Mouse (Mus musculus): Measurements from ENCODE around the gene Gtf2i. TPM values are rescaled to one million over a fixed set of nuclear protein-coding genes. Genes with fewer than 3 reads are reported as not detected.
A peak's percentile ranks its signal among the peaks of the same experiment; 100 is the strongest.
"Not testable (repeated sequence)": the region's sequence is repeated elsewhere in the genome, so short reads cannot be mapped to it uniquely, and the experiment has no call there.

The Gtf2i gene
- 230 TPM for polyA plus RNA-seq (2021)

DNA sequence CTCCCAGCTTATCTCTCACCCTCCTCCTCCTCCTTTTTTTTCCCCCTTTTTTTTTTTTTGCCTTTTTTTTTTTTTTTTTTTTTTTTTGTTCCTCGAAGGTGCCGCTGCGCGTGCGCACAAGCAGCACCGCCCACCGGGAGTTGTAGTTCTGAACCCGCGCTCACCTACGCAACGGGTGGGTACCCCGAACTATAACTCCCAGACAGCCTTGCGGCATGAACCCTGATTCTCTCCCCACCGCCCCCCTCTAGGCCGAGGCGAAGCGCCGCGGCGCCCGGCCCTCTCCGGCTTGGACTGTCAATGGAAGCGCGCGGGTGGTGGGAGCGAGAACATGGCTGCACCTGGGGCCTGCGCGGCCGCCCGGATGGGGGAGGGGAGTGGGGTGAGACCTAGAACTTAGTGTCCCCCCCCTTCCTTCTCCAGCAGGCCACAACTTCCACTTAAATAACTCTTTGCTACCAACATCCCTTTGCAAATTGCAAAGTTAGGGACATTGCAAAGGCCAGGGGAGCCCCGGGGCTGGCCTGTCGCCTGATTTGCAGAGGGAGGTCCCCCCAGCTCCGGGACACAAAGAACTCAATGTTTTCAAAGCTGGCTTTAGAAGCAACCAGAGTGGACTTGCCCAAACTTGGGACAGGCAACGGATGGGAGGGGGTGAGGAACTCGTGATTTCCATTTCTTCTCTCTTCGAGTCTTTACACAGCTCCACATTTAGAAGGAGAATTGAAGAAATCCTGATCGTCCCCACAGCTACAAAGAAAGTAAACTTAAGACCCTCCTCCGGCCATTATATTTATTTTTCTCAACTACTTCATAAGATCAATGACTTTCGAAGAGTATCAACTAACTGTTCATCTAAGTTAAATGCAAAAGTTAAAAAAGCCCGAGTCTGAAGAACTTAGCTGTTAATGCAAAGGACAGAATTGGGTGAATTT is at the start of gene Gtf2i:
TSS of gene Gtf2i (minus strand) at position 73 of the 935 bp plus-strand sequence.
- peak; percentile 94 for DNase-seq (ENCODE audit: low read depth, low spot score)
- in situ Hi-C loops (cut with MboI; ENCODE audit: low pct_unique_long_range_greater_than_20kb), result no loop called here
- no peak for TF ChIP-seq CTCF (IDR thresholded peaks at IDR 0.05)
- ATAC-seq, result peak; percentile 67
- POLR2A ChIA-PET, result interaction anchor here (0.6 to 1.3 kb wide), 7 partner anchors 11 to 173 kb away, joined by 3 to 6 read pairs (median 4); no protein-coding TSS in a partner anchor
- CTCF ChIA-PET, result no interaction called here
- no peaks in the 10 kb centered on the region for H3K27me3 ChIP-seq

GRCm38 (mm10) chr5:134359101-134359500 is 44.5 kb upstream of the Gtf2i start:
- H3K27me3 ChIP-seq, result no peaks in the 10 kb centered on the region
- ATAC-seq (no peak), DNase-seq (ENCODE audit: low read depth, low spot score) (no peak)
- no peak for TF ChIP-seq CTCF (IDR thresholded peaks at IDR 0.05)
- ChIA-PET CTCF (interaction anchor here (1.2 to 2.3 kb wide), 2 partner anchors 10 to 15 kb away, joined by 5 read pairs; no protein-coding TSS in a partner anchor), POLR2A (interaction anchor here (0.7 kb wide), 1 partner anchor 88 kb away, joined by 5 read pairs; no protein-coding TSS in a partner anchor)
- in situ Hi-C loops (cut with MboI; ENCODE audit: low pct_unique_long_range_greater_than_20kb), result no loop called here

DNA sequence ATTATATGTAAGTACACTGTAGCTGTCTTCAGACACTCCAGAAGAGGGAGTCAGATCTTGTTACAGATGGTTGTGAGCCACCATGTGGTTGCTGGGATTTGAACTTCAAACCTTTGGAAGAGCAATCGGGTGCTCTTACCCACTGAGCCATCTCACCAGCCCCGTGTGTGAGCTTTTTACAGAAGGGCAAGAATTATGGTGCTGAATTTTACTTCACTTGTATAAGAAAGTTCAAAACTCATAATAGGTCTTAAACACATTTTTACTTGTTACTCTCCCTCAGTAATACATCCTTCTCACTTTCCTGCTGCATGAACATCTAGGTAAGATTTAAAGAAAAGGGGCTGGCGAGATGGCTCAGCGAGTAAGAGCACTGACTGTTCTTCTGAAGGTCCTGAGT is 40.8 kb upstream of the Gtf2i start:
- POLR2A ChIA-PET; CTCF ChIA-PET; H3K27me3 ChIP-seq; DNase-seq (ENCODE audit: low read depth, low spot score); ATAC-seq; in situ Hi-C loops (cut with MboI; ENCODE audit: low pct_unique_long_range_greater_than_20kb): not testable (repeated sequence)

- DNase-seq (ENCODE audit: low read depth, low spot score), result no peak
- no peak for TF ChIP-seq CTCF (IDR thresholded peaks at IDR 0.05)
- ChIA-PET CTCF (no interaction called here), POLR2A (interaction anchor here (0.7 kb wide), 1 partner anchor 176 kb away, joined by 3 read pairs; no protein-coding TSS in a partner anchor)
- no peak for ATAC-seq
- no peaks in the 10 kb centered on the region for H3K27me3 ChIP-seq
- in situ Hi-C loops (cut with MboI; ENCODE audit: low pct_unique_long_range_greater_than_20kb), result no loop called here
Observed at GRCm38 (mm10) chr5:134353117-134353516, 38.6 kb upstream of the Gtf2i start.

DNA sequence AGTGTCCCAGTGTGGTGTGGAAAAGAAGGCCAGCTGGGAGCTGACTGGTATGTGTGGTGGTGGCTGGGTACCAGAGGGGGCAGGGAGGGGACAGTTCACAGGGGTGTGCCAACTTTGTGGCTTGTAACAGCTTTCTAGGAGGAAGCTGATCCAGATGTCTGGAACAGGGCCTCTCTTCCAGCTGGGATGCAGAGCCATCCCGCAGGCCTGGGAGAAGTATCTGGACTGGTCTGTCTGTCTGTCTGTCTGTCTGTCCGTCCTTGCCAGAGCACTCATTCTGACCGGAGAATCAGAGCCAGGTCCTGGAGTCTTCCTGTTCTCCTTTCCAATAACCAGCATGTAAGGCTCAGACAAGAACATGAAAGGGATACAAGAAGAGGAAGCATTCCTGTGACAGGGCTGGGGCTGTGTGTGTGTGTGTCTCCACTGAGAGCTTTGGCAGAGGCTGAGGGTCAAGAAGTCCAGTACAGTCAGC is 38.0 kb upstream of the Gtf2i start:
- POLR2A ChIA-PET, result no interaction called here
- CTCF ChIA-PET, result no interaction called here
- no peaks in the 10 kb centered on the region for H3K27me3 ChIP-seq
- ATAC-seq (no peak), DNase-seq (ENCODE audit: low read depth, low spot score) (no peak)
- in situ Hi-C loops (cut with MboI; ENCODE audit: low pct_unique_long_range_greater_than_20kb), result no loop called here
- TF ChIP-seq CTCF (IDR thresholded peaks at IDR 0.05), result no peak

GRCm38 (mm10) chr5:134350660-134351059 is 36.1 kb upstream of the Gtf2i start:
- no peak for TF ChIP-seq CTCF (IDR thresholded peaks at IDR 0.05)
- ATAC-seq (peak; percentile 91), DNase-seq (ENCODE audit: low read depth, low spot score) (peak; percentile 49)
- no peaks in the 10 kb centered on the region for H3K27me3 ChIP-seq
- ChIA-PET POLR2A (interaction anchor here (0.7 kb wide), 1 partner anchor 76 kb away, joined by 3 read pairs; no protein-coding TSS in a partner anchor), CTCF (no interaction called here)
- in situ Hi-C loops (cut with MboI; ENCODE audit: low pct_unique_long_range_greater_than_20kb), result no loop called here

- in situ Hi-C loops (cut with MboI; ENCODE audit: low pct_unique_long_range_greater_than_20kb), result no loop called here
- TF ChIP-seq CTCF (IDR thresholded peaks at IDR 0.05), result peak; percentile 70
- POLR2A ChIA-PET, result no interaction called here
- ATAC-seq, result no peak
- DNase-seq (ENCODE audit: low read depth, low spot score), result no peak
- H3K27me3 ChIP-seq, result no peaks in the 10 kb centered on the region
- CTCF ChIA-PET, result interaction anchor here (0.6 to 0.8 kb wide), 4 partner anchors 129 to 169 kb away, joined by 3 read pairs; no protein-coding TSS in a partner anchor
Observed at GRCm38 (mm10) chr5:134347066-134347465, 32.5 kb upstream of the Gtf2i start.

DNA sequence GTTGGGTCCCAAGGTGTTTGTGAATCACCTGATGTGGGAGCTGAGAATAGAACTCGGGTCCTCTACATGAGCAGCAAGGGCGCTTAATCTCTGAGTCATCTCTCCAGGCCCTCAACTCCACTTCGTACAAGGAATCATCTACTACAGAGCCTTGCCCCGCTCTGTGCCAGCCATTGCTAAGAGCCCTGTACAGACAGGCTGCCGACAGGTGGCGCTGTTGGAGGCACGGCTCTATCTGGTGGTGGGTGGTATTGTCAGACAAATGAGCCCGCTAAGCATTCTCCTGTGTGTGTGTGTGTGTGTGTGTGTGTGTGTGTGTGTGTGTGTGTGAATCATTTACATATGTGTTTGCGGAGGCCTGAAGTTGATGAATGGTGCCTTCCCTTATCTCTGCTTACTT is 30.9 kb upstream of the Gtf2i start:
- CTCF ChIA-PET, result no interaction called here
- POLR2A ChIA-PET, result no interaction called here
- DNase-seq (ENCODE audit: low read depth, low spot score) (no peak), ATAC-seq (no peak)
- H3K27me3 ChIP-seq, result no peaks in the 10 kb centered on the region
- TF ChIP-seq CTCF (IDR thresholded peaks at IDR 0.05), result peak; percentile 66
- in situ Hi-C loops (cut with MboI; ENCODE audit: low pct_unique_long_range_greater_than_20kb), result no loop called here

GRCm38 (mm10) chr5:134344076-134344475 is 29.5 kb upstream of the Gtf2i start:
- no peak for ATAC-seq
- POLR2A ChIA-PET, result no interaction called here
- H3K27me3 ChIP-seq, result no peaks in the 10 kb centered on the region
- in situ Hi-C loops (cut with MboI; ENCODE audit: low pct_unique_long_range_greater_than_20kb), result loop anchor here (5.0 kb wide), 1 partner anchor 162 kb away; the partner anchor contains the start of gene Gtf2ird2
- CTCF ChIA-PET, result no interaction called here
- no peak for TF ChIP-seq CTCF (IDR thresholded peaks at IDR 0.05)
- DNase-seq (ENCODE audit: low read depth, low spot score), result no peak

DNA sequence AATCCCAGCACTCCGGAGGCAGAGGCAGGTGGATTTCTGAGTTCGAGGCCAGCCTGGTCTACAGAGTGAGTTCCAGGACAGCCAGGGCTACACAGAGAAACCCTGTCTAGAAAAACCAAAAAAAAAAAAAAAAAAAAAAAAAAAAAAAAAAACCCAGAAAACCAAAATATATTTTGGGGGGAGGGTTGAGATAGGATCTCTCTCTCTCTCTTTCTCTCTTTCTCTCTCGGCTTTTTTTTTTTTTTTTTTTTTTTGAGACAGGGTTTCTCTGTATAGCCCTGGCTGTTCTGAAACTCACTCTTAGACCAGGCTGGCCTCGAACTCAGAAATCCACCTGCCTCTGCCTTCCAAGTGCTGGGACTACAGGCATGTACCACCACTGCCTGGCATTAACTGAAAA is 29.0 kb upstream of the Gtf2i start:
- CTCF ChIA-PET; DNase-seq (ENCODE audit: low read depth, low spot score); H3K27me3 ChIP-seq; ATAC-seq; POLR2A ChIA-PET: not testable (repeated sequence)
- in situ Hi-C loops (cut with MboI; ENCODE audit: low pct_unique_long_range_greater_than_20kb), result loop anchor here (5.0 kb wide), 1 partner anchor 161 kb away; the partner anchor contains the start of gene Gtf2ird2
